Mouse (Mus musculus) testis, adult 2 months (tissue): ENCODE results near the gene Zfp668. TPM values are rescaled to one million over a fixed set of nuclear protein-coding genes. Genes with fewer than 3 reads are reported as not detected.

ENCODE experiments used
- H3K27ac ChIP-seq: fragments of 200-500 bp; 2 replicates; pipeline ENCODE4 v1.5.1; 2012; ENCODE audit warnings: low read depth, low read length; ENCODE audit not compliant: control insufficient read depth, insufficient read depth
- H3K27me3 ChIP-seq: fragments of 200-500 bp; 2 replicates; pipeline ENCODE4 v1.6.1; 2012; ENCODE audit warnings: mild to moderate bottlenecking, low read length, moderate library complexity; ENCODE audit not compliant: control insufficient read depth, insufficient read depth
- H3K36me3 ChIP-seq: fragments of 200-500 bp; 2 replicates; pipeline ENCODE4 v1.6.1; 2012; ENCODE audit warnings: mild to moderate bottlenecking, low read length; ENCODE audit not compliant: control insufficient read depth, insufficient read depth
- H3K4me1 ChIP-seq: fragments of 200-500 bp; 2 replicates; pipeline ENCODE4 v1.6.1; 2012; ENCODE audit warnings: low read length; ENCODE audit not compliant: control insufficient read depth, insufficient read depth
- H3K4me3 ChIP-seq: fragments of 200-500 bp; 2 replicates; pipeline ENCODE4 v1.5.1; 2012; ENCODE audit warnings: low read depth, mild to moderate bottlenecking, low read length, moderate library complexity, mixed read lengths; ENCODE audit not compliant: control insufficient read depth
- CTCF ChIP-seq: fragments of 200-500 bp; IDR thresholded peaks from 2 replicates; pipeline ENCODE4 v1.5.1; 2012; ENCODE audit warnings: low read depth, mild to moderate bottlenecking, inconsistent platforms, low read length, moderate library complexity; ENCODE audit not compliant: control insufficient read depth, insufficient read depth, insufficient replicate concordance
- POLR2A ChIP-seq: fragments of 200-500 bp; IDR thresholded peaks from 2 replicates; pipeline ENCODE4 v1.6.1; 2012; ENCODE audit warnings: low read depth, mild to moderate bottlenecking, inconsistent platforms, low read length, moderate library complexity; ENCODE audit not compliant: control insufficient read depth
- polyA plus RNA-seq: library from polyadenylated mRNA; depleted of rRNA; stranded (reverse); fragments of >200 nt; gene quantifications from 2 replicates; pipeline ENCODE4 v1.2.3, GENCODE M21; 2012

Zfp668 gene
- polyA plus RNA-seq, 1 experiment: 3.2 TPM

DNA sequence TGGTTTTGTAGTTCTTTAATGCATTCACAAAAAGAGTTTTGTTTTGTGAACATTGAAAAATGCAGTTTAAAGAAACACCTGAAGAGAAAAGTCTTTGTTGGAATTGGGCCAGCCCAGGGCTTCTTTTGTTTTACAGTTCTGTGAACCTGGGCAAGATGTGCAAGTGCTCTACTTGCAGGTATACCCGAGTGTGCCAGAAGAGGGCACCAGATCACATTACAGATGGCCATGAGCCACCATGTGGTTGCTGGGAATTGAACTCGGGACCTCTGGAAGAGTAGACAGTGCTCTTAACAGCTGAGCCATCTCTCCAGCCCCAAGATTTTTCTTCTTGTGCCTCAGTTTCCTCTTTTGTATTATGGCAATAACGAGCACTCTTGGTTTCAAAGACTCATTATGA is 41.6 kb upstream of the Zfp668 start:
- peaks cover 1% of the 10 kb centered on the region; the same call in 1 of the 2 replicates for H3K36me3 ChIP-seq
- no peak overlapping the region for H3K27ac ChIP-seq
- H3K4me3 ChIP-seq: no peak overlapping the region
- H3K4me1 ChIP-seq: no peaks in the 10 kb centered on the region
- no peaks in the 10 kb centered on the region for H3K27me3 ChIP-seq
- no peak for TF ChIP-seq POLR2A
- no peak for TF ChIP-seq CTCF

DNA sequence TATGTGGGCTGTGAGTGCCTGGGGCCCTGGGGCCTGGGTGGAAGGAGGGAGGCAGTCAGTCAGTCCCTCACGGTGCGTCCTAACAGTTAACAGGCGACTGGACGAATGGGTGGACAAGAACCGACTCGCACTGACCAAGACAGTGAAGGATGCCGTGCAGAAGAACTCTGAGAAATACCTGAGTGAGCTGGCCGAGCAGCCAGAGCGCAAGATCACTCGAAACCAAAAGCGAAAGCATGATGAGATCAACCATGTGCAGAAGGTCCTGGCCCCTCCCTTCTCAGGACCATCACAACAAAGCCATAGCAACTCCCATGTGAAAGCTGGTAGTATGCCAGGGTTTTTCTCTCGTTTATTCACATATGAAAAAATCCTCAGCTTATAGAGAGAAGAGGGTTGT is 38.7 kb upstream of the Zfp668 start:
- TF ChIP-seq POLR2A (no peak), CTCF (no peak)
- H3K4me1 ChIP-seq: no peaks in the 10 kb centered on the region
- H3K4me3 ChIP-seq: no peak overlapping the region
- peaks cover 1% of the 10 kb centered on the region; the same call in 1 of the 2 replicates for H3K36me3 ChIP-seq
- no peak overlapping the region for H3K27ac ChIP-seq
- no peaks in the 10 kb centered on the region for H3K27me3 ChIP-seq

DNA sequence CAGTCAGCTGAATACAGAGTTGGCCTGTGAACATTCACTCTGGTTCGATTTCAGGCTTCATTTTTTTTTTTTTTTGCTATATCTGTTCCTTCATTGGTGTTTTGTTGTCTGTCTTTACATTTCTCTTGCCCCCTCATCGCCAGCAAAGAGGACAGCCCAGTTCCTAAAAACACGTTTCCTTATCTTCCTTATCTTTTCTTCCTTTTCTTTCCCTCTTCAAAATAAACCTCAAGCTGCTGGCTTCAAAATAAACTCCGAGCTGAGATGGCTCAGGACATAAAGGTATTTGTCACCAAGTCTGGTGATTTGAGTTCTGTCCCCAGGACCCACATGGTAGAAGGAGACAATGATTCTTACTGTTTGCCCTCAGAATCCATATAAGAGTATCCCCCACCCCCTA is 36.3 kb upstream of the Zfp668 start:
- TF ChIP-seq POLR2A (no peak), CTCF (no peak)
- peak overlapping the region; percentile 92 for H3K4me3 ChIP-seq
- no peaks in the 10 kb centered on the region for H3K4me1 ChIP-seq
- peak overlapping the region; percentile 13; the same call in 1 of the 2 replicates for H3K27ac ChIP-seq
- no peaks in the 10 kb centered on the region for H3K27me3 ChIP-seq
- peaks cover 1% of the 10 kb centered on the region; the same call in 1 of the 2 replicates for H3K36me3 ChIP-seq

DNA sequence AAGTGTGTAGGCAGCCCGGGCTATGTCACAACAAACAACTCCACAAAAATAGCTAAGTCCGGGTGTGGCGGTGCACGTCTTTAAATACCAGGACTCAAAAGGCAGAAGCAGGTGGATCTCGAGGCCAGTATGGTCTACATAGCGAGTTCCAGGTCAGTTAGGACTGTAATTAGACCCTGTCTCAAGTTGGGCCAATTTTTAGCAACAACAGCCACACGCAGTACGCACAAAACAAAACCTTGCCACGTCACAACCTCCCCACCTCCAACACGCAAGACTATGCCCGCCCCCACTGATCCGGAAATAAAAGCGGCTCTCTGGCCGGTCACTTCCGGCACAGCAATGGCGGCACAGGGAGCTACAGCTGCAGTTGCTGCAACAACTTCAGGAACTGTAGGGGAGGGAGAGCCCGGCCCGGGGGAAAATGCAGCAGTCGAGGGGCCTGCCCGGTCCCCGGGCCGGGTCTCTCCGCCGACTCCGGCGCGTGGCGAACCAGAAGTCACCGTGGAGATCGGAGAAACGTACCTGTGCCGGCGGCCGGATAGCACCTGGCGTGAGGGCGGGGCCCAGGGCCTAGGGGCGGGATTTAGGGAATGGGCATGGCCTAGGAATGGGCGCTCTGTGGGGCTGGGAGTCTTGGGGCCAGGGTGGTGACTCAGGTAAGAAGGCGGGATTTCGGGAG is 35.7 kb upstream of the Zfp668 start, which contains the start of gene Kat8:
Gene Kat8 (plus strand): TSS at position 327 of the 682 bp plus-strand sequence.
- H3K27ac ChIP-seq: peak within 1 kb of the TSS; percentile 83

DNA sequence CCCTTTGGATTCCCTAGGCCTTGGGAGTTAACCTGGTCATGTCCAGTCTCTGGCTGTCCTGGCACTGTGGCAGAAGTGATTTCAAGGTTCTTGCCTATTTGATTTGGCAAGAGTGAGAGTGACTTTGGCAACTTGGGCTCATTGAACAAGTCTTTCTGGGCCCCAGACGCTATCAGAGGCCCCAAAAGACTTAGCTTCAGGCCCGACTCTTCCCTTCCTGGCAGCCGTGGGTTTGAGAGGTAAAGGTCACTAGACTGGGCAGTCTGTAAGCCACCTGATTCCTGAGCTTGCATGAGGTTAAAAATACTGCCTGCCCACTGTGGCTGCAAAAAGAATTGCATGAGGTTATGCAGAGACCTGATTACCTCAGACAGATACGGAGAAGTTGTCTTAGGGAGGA is 32.0 kb upstream of the Zfp668 start:
- H3K36me3 ChIP-seq: no peaks in the 10 kb centered on the region
- no peak for TF ChIP-seq CTCF
- TF ChIP-seq POLR2A: no peak
- H3K4me1 ChIP-seq: peaks cover 8% of the 10 kb centered on the region
- H3K4me3 ChIP-seq: no peak overlapping the region
- H3K27me3 ChIP-seq: no peaks in the 10 kb centered on the region
- H3K27ac ChIP-seq: no peak overlapping the region

More for the DNA sequence above, 35.7 kb upstream of the Zfp668 start, which contains the start of gene Kat8:
- H3K4me1 ChIP-seq: no peaks in the 10 kb centered on the region
- peaks cover 1% of the 10 kb centered on the region; the same call in 1 of the 2 replicates for H3K36me3 ChIP-seq
- H3K4me3 ChIP-seq: peak within 1 kb of the TSS; percentile 92
- TF ChIP-seq POLR2A (peak; percentile 92), CTCF (no peak)
- H3K27me3 ChIP-seq: no peaks in the 10 kb centered on the region

DNA sequence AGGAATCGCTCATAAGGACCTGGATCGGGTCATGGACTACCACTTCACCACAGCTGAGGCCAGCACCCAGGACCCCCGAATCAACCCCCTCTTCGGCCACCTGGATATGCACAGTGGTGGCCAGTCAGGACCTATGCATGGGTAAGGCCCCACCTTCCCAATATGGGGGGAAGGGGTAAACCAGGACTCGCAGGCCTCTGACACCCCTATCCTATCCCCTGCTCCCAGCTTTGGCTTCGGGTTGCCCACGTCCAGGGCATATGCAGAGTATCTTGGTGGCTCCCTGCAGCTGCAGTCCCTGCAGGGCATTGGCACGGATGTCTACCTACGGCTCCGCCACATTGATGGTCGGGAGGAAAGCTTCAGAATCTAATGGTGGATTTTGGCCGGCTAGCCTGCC is 31.3 kb upstream of the Zfp668 start:
- Histone ChIP-seq H3K27me3 (no peaks in the 10 kb centered on the region), H3K27ac (no peak overlapping the region), H3K4me1 (peaks cover 8% of the 10 kb centered on the region), H3K4me3 (no peak overlapping the region), H3K36me3 (no peaks in the 10 kb centered on the region)
- TF ChIP-seq POLR2A (no peak), CTCF (no peak)

DNA sequence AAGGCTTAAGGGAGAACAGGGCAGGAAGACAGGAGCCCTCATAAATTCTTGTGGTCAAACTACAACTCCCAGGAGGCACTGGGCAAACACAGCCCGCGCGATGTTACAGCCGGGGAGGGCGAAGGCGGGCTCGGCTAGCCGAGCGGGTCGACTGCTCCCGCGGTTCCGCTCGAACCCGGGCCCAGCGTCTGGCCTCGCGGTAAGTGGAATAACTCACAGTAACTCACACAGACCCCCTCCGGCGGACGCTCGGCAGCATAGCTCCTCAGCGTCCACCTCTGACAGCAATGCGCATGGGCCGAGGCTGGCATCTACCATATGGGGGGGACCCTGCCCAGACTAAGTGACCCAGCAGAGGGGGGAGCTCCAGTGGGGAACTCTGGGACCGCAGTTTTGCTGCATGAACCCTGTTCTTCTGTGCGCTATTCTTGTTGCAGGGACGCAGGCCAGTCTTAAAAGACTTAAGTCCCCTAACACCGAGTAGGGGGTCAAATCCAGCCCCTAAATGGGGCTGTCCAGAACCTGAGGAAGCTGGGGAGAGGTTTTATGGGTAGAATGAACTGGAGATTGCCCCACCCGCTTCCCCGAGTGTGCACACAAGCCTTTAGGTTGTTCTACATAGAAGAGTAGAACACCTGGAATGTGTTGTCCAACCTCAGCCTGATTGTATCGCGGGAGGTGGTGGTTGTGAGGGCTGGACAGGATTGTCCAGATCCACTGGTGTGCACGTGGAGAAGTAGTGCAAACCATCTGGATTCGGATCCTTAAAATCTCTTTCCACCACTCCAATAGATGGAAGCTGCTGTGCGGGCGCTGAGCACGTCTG is 27.6 kb upstream of the Zfp668 start, which contains the start of gene Bckdk:
Gene Bckdk (plus strand): TSS at position 112 of the 826 bp plus-strand sequence.
- Histone ChIP-seq H3K27ac (peak within 1 kb of the TSS; percentile 36; the same call in 1 of the 2 replicates), H3K27me3 (no peaks in the 10 kb centered on the region), H3K4me1 (peaks cover 8% of the 10 kb centered on the region), H3K4me3 (peak within 1 kb of the TSS; percentile 87), H3K36me3 (no peaks in the 10 kb centered on the region)
- TF ChIP-seq CTCF (no peak), POLR2A (peak; percentile 66)
